Mouse (Mus musculus) thymus, adult 2 months (tissue): ENCODE data around the gene Senp5.

Source experiments
- CTCF ChIP-seq: fragments of 200-500 bp; IDR thresholded peaks from 2 replicates; pipeline ENCODE4 v1.5.1; 2012; ENCODE audit warnings: mild to moderate bottlenecking, control low read depth, low read length, moderate library complexity, borderline replicate concordance; ENCODE audit not compliant: control insufficient read depth, poor library complexity, insufficient read depth; ENCODE audit errors: extremely low read depth
- POLR2A ChIP-seq: fragments of 200-500 bp; IDR thresholded peaks from 2 replicates; pipeline ENCODE4 v1.6.1; 2012; ENCODE audit warnings: mild to moderate bottlenecking, low read length, control low read depth, moderate library complexity; ENCODE audit not compliant: control insufficient read depth, poor library complexity, insufficient read depth; ENCODE audit errors: extremely low read depth

- TF ChIP-seq CTCF (no peak), POLR2A (no peak)
Observed at GRCm38 (mm10) chr16:31944698-31945255, 58.3 kb downstream of the Senp5 start.
